Mouse (Mus musculus) liver, embryonic 11.5 days (tissue): ENCODE measurements around the gene Spx. TPM values are rescaled to one million over a fixed set of nuclear protein-coding genes. Genes with fewer than 3 reads are reported as not detected.
A peak's percentile ranks its signal among the peaks of the same experiment; 100 is the strongest.

Source experiments
- ATAC-seq: fragments of 200-750 bp; cut with Nextera tagmentation; replicated peaks from 2 replicates; pipeline ENCODE4 v1.8.0; 2017; ENCODE audit warnings: moderate number of reproducible peaks, mild to moderate bottlenecking, moderate TSS enrichment, moderate library complexity; ENCODE audit not compliant: low FRiP score
- DNase-seq: peaks from one replicate; pipeline ENCODE4 v3.0.0-alpha.2; 2017; ENCODE audit warnings: low spot score
- H3K27ac ChIP-seq: fragments of 300-500 bp; sonication (generic); 2 replicates; pipeline ENCODE4 v1.5.1; 2014; ENCODE audit warnings: mild to moderate bottlenecking, low read depth, low read length, control low read depth
- H3K27me3 ChIP-seq: fragments of 300-500 bp; sonication (generic); replicated peaks from 2 replicates; pipeline ENCODE4 v1.6.1; 2014; ENCODE audit warnings: low read length, mixed read lengths; ENCODE audit not compliant: control insufficient read depth, insufficient read depth
- H3K36me3 ChIP-seq: fragments of 300-500 bp; sonication (generic); 2 replicates; pipeline ENCODE4 v1.6.1; 2014; ENCODE audit warnings: mild to moderate bottlenecking, low read length, moderate library complexity, mixed read lengths; ENCODE audit not compliant: control insufficient read depth, insufficient read depth
- H3K4me1 ChIP-seq: fragments of 300-500 bp; sonication (generic); replicated peaks from 2 replicates; pipeline ENCODE4 v1.6.1; 2014; ENCODE audit warnings: low read length, mixed read lengths; ENCODE audit not compliant: control insufficient read depth, insufficient read depth
- H3K4me2 ChIP-seq: fragments of 300-500 bp; sonication (generic); 2 replicates; pipeline ENCODE4 v1.6.1; 2014; ENCODE audit warnings: mild to moderate bottlenecking, control low read depth, moderate library complexity
- H3K4me3 ChIP-seq: fragments of 300-500 bp; sonication (generic); 2 replicates; pipeline ENCODE4 v1.5.1; 2014; ENCODE audit warnings: low read depth, low read length, control low read depth
- H3K9ac ChIP-seq: fragments of 300-500 bp; sonication (generic); 2 replicates; pipeline ENCODE4 v1.6.1; 2014; ENCODE audit warnings: low read depth, low read length, control low read depth
- H3K9me3 ChIP-seq: fragments of 300-500 bp; sonication (generic); 2 replicates; pipeline ENCODE4 v1.6.1; 2016; ENCODE audit warnings: low read length, inconsistent platforms, mixed read lengths; ENCODE audit not compliant: control insufficient read depth
- WGBS: fragments of 180-500 bp; shearing (Covaris S2); extraction: QIAGEN DNeasy Blood & Tissue Kit; methylation state at CpG from one replicate; pipeline ENCODE4 v1.1.7; 2014; 5-methylcytosine and 5-hydroxymethylcytosine counted together
- polyA plus RNA-seq: library from polyadenylated mRNA; unstranded; fragments of >200 nt; fragmentation: Nextera tagmentation; extraction: Ambion mirVana; gene quantifications from 2 replicates; pipeline ENCODE4 v1.2.1, GENCODE M21; 2014

Spx gene
- polyA plus RNA-seq, 1 experiment from 2014 or later, result 0.26 TPM

GRCm38 (mm10) chr6:142395756-142396155 is 17.5 kb upstream of the Spx start:
- H3K9ac ChIP-seq, result no peak overlapping the region
- H3K27ac ChIP-seq, result no peak overlapping the region
- DNase-seq (no peak), ATAC-seq (0 out of 2 replicates have a peak, but pooled peaks have one; percentile 39)
- peaks cover 27% of the 10 kb centered on the region for H3K36me3 ChIP-seq
- H3K4me3 ChIP-seq, result no peak overlapping the region
- 0 out of 2 replicates have a peak, but pooled peaks cover 4% of the 10 kb centered on the region for H3K4me1 ChIP-seq
- H3K9me3 ChIP-seq, result no peaks in the 10 kb centered on the region
- 91% methylated on average over 6 of the region's 6 CpGs for WGBS
- H3K27me3 ChIP-seq, result no peaks in the 10 kb centered on the region
- H3K4me2 ChIP-seq, result no peak overlapping the region

GRCm38 (mm10) chr6:142411140-142411539 is 2.1 kb upstream of the Spx start:
- Histone ChIP-seq H3K4me2 (no peak overlapping the region), H3K27ac (no peak overlapping the region), H3K36me3 (no peaks in the 10 kb centered on the region), H3K4me1 (no peaks in the 10 kb centered on the region), H3K4me3 (no peak overlapping the region), H3K9ac (no peak overlapping the region), H3K27me3 (peaks cover 19% of the 10 kb centered on the region), H3K9me3 (no peaks in the 10 kb centered on the region)
- 28% methylated on average over 1 of the region's 1 CpGs for WGBS
- no peak for ATAC-seq
- DNase-seq, result no peak

GRCm38 (mm10) chr6:142413845-142414244 is 604 bp downstream of the Spx start:
- Histone ChIP-seq H3K27ac (no peak overlapping the region), H3K4me1 (no peaks in the 10 kb centered on the region), H3K9ac (no peak overlapping the region), H3K36me3 (no peaks in the 10 kb centered on the region), H3K4me3 (no peak overlapping the region), H3K27me3 (peaks cover 19% of the 10 kb centered on the region), H3K4me2 (no peak overlapping the region), H3K9me3 (no peaks in the 10 kb centered on the region)
- no peak for DNase-seq
- no peak for ATAC-seq
- 13% methylated on average over 12 of the region's 12 CpGs for WGBS

GRCm38 (mm10) chr6:142414597-142414996 is 1.4 kb downstream of the Spx start:
- no peak overlapping the region for H3K27ac ChIP-seq
- H3K9me3 ChIP-seq, result no peaks in the 10 kb centered on the region
- H3K36me3 ChIP-seq, result no peaks in the 10 kb centered on the region
- H3K4me3 ChIP-seq, result peak overlapping the region; percentile 34
- WGBS, result 3% methylated on average over 19 of the region's 24 CpGs
- no peak overlapping the region for H3K9ac ChIP-seq
- H3K4me2 ChIP-seq, result peak overlapping the region; percentile 59
- DNase-seq (no peak), ATAC-seq (0 out of 2 replicates have a peak, but pooled peaks have one; percentile 23)
- H3K4me1 ChIP-seq, result no peaks in the 10 kb centered on the region
- peaks cover 19% of the 10 kb centered on the region for H3K27me3 ChIP-seq

GRCm38 (mm10) chr6:142424976-142425375 is 11.7 kb downstream of the Spx start:
- no peak overlapping the region for H3K9ac ChIP-seq
- ATAC-seq (no peak), DNase-seq (no peak)
- H3K9me3 ChIP-seq, result no peaks in the 10 kb centered on the region
- H3K27me3 ChIP-seq, result no peaks in the 10 kb centered on the region
- H3K36me3 ChIP-seq, result no peaks in the 10 kb centered on the region
- no peak overlapping the region for H3K4me3 ChIP-seq
- H3K4me1 ChIP-seq, result no peaks in the 10 kb centered on the region
- WGBS, result 71% methylated on average over 7 of the region's 7 CpGs
- H3K27ac ChIP-seq, result no peak overlapping the region
- H3K4me2 ChIP-seq, result no peak overlapping the region

GRCm38 (mm10) chr6:142429072-142429471 is 15.8 kb downstream of the Spx start:
- H3K27ac ChIP-seq, result no peak overlapping the region
- no peaks in the 10 kb centered on the region for H3K4me1 ChIP-seq
- H3K36me3 ChIP-seq, result no peaks in the 10 kb centered on the region
- ATAC-seq (no peak), DNase-seq (no peak)
- H3K27me3 ChIP-seq, result no peaks in the 10 kb centered on the region
- H3K4me2 ChIP-seq, result no peak overlapping the region
- H3K9ac ChIP-seq, result no peak overlapping the region
- H3K4me3 ChIP-seq, result no peak overlapping the region
- H3K9me3 ChIP-seq, result no peaks in the 10 kb centered on the region

- Histone ChIP-seq H3K36me3 (no peaks in the 10 kb centered on the region), H3K4me3 (no peak overlapping the region), H3K9me3 (no peaks in the 10 kb centered on the region), H3K9ac (no peak overlapping the region), H3K4me2 (no peak overlapping the region), H3K27ac (no peak overlapping the region), H3K4me1 (no peaks in the 10 kb centered on the region), H3K27me3 (no peaks in the 10 kb centered on the region)
- no peak for DNase-seq
- no peak for ATAC-seq
- WGBS, result 86% methylated on average over 12 of the region's 12 CpGs
These were observed 38.1 kb downstream of the Spx start for GRCm38 (mm10) chr6:142451381-142451780.

- WGBS, result 65% methylated on average over 2 of the region's 2 CpGs
- ATAC-seq, result no peak
- H3K27me3 ChIP-seq, result no peaks in the 10 kb centered on the region
These were observed 40.1 kb downstream of the Spx start for GRCm38 (mm10) chr6:142453311-142453710.

GRCm38 (mm10) chr6:142455314-142455996 is 42.2 kb downstream of the Spx start:
- Histone ChIP-seq H3K4me1 (no peaks in the 10 kb centered on the region; the same call in 1 of the 2 replicates), H3K27ac (no peak overlapping the region), H3K36me3 (no peaks in the 10 kb centered on the region), H3K9ac (no peak overlapping the region), H3K4me2 (no peak overlapping the region), H3K9me3 (no peaks in the 10 kb centered on the region), H3K27me3 (no peaks in the 10 kb centered on the region), H3K4me3 (no peak overlapping the region)
- ATAC-seq (0 out of 2 replicates have a peak, but pooled peaks have one; percentile 44), DNase-seq (no peak)
- 64% methylated on average over 7 of the region's 7 CpGs for WGBS

More at GRCm38 (mm10) chr6:142453311-142453710, 40.1 kb downstream of the Spx start:
- Histone ChIP-seq H3K36me3 (no peaks in the 10 kb centered on the region), H3K27ac (no peak overlapping the region), H3K9me3 (no peaks in the 10 kb centered on the region), H3K4me3 (no peak overlapping the region), H3K9ac (no peak overlapping the region), H3K4me2 (no peak overlapping the region), H3K4me1 (no peaks in the 10 kb centered on the region; the same call in 1 of the 2 replicates)
- no peak for DNase-seq
